ENCODE assay signal across 23 mouse cellular contexts in the genomic region with DNA sequence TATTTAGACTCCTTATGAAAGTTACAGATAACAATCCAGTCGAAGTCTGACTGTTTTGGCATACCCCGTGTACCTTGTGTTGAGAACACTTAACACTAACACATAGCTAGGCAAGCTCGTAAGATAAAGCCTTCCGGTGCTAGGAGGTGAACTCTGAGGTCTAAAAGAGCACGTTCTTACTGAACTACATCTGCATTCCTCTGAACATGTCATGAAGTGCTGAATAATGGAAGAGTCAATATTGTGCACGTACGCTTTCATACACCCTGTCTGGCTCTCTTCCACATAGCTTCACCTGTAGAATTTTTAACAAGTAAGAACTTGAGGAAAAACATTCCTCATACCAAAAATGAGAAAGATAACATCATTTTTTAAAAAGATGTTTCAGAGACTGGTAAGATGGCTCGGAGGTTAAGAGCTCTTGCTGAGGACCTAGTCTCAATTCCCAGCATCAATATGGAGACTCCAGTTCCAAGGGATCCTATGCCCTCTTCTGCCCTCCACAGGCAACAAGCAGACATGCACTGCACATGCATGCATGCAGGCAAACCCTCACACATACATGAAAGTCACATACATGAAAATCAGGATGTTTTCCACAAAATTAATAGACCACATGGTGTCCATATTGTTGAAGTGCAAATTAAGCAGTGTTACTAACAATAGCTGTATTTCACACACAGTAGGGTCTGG. TPM values are rescaled to one million over a fixed set of nuclear protein-coding genes. Genes with fewer than 3 reads are reported as not detected.
A peak's percentile ranks its signal among the peaks of the same experiment; 100 is the strongest.
DNase-seq lines count a peak whose midpoint lies in the region; ATAC-seq and TF ChIP-seq lines count a peak whose summit lies in the region.
"Had no signal": no experiment of that assay in that cellular context is flagged by ENCODE, and none has a peak within 500 bp of the region (broad histone marks: within the 10 kb centered on the region; RNA-seq: fewer than 3 reads in every experiment).

No protein-coding gene starts in this region.

- H3K79me2 ChIP-seq in heart, adult 2 months (replicated peaks; ENCODE audit: control insufficient read depth, insufficient read depth, low read length) = no peaks in the 10 kb centered on the region

- 64% methylated on average over 8 of the region's 8 CpGs for WGBS in heart, adult 2 months
- 89% methylated on average over 8 of the region's 8 CpGs for WGBS in limb, embryonic 11.5 days
- WGBS in limb, embryonic 10.5 days = 95% methylated on average over 8 of the region's 8 CpGs
- 84% methylated on average over 8 of the region's 8 CpGs for WGBS in bone marrow, adult 2 months
- 93% methylated on average over 8 of the region's 8 CpGs for WGBS in midbrain, embryonic 13.5 days

- H3K9ac ChIP-seq in heart, adult 2 months (ENCODE audit: low read depth, low read length) = no peak overlapping the region
- H3K9ac ChIP-seq in limb, embryonic 11.5 days (ENCODE audit: low read length) = no peak overlapping the region
- no peak overlapping the region for H3K9ac ChIP-seq in midbrain, embryonic 13.5 days (replicated peaks)
- H3K9ac ChIP-seq: embryonic facial prominence, embryonic 15.5 days; hindbrain, embryonic 14.5 days had no signal

- 0 out of 2 replicates have a peak, but pooled peaks cover 2% of the 10 kb centered on the region for H3K9me3 ChIP-seq in limb, embryonic 11.5 days (ENCODE audit: control insufficient read depth, low read length)
- H3K9me3 ChIP-seq in limb, embryonic 10.5 days (replicated peaks) = no peaks in the 10 kb centered on the region
- no peaks in the 10 kb centered on the region for H3K9me3 ChIP-seq in E14TG2a.4 (ENCODE audit: low read length)
- no peaks in the 10 kb centered on the region for H3K9me3 ChIP-seq in midbrain, embryonic 13.5 days
- H3K9me3 ChIP-seq: embryonic facial prominence, embryonic 15.5 days had no signal

- H3K27ac ChIP-seq in heart, adult 2 months = no peak overlapping the region
- H3K27ac ChIP-seq in limb, embryonic 11.5 days (replicated peaks; ENCODE audit: low read depth, low read length) = no peak overlapping the region
- H3K27ac ChIP-seq in limb, embryonic 10.5 days = no peak overlapping the region
- H3K27ac ChIP-seq in bone marrow, adult 2 months (ENCODE audit: control insufficient read depth, insufficient read depth, low read depth, low read length, poor library complexity) = no peak overlapping the region
- H3K27ac ChIP-seq in midbrain, embryonic 13.5 days = no peak overlapping the region
- H3K27ac ChIP-seq: embryonic facial prominence, embryonic 15.5 days; hindbrain, embryonic 14.5 days had no signal

- H3K4me1 ChIP-seq in heart, adult 2 months (ENCODE audit: control insufficient read depth, insufficient read depth, low read length) = peaks cover 2% of the 10 kb centered on the region; the same call in 1 of the 2 replicates
- 0 out of 2 replicates have a peak, but pooled peaks cover 5% of the 10 kb centered on the region for H3K4me1 ChIP-seq in limb, embryonic 11.5 days (ENCODE audit: control insufficient read depth, insufficient read depth, low read length)
- H3K4me1 ChIP-seq in limb, embryonic 10.5 days = peaks cover 11% of the 10 kb centered on the region
- H3K4me1 ChIP-seq in E14TG2a.4 (replicated peaks; ENCODE audit: low read depth, low read length) = peaks cover 28% of the 10 kb centered on the region
- H3K4me1 ChIP-seq in bone marrow, adult 2 months (ENCODE audit: control insufficient read depth, insufficient read depth, low read length) = no peaks in the 10 kb centered on the region; the same call in 1 of the 2 replicates
- H3K4me1 ChIP-seq in midbrain, embryonic 13.5 days (replicated peaks) = peaks cover 9% of the 10 kb centered on the region

- no peak for DNase-seq in heart, adult 2 months
- DNase-seq in heart, postnatal 25 days (ENCODE audit: low spot score) = no peak
- DNase-seq in limb, embryonic 11.5 days (ENCODE audit: low spot score) = peak; percentile 14
- no peak for DNase-seq in limb, embryonic 10.5 days (ENCODE audit: low spot score)
- DNase-seq in cerebellum, adult 9-10 months = no peak
- DNase-seq: adrenal gland, postnatal 10 days; cerebellum, postnatal 14 days; gastrocnemius, postnatal 36 days; heart, postnatal 36 days; kidney, adult 9 months; kidney, postnatal 36 days; lung, postnatal 10 days; right cerebral cortex, postnatal 14 days; spleen, adult 18-20 months; thymus, postnatal 4 days had no signal

- peak; percentile 22; the same call in 1 of the 2 replicates for TF ChIP-seq CTCF in heart, adult 2 months (IDR thresholded peaks at IDR 0.05)
- peak; percentile 18; the same call in 1 of the 2 replicates for TF ChIP-seq CTCF in E14TG2a.4 (conservative IDR thresholded peaks at IDR 0.05; ENCODE audit: low read length)
- TF ChIP-seq CTCF in bone marrow, adult 2 months (IDR thresholded peaks at IDR 0.05; ENCODE audit: control insufficient read depth, insufficient read depth, low read length) = 0 out of 2 replicates have a peak, but pooled peaks have one; percentile 2

- no peak overlapping the region for H3K4me2 ChIP-seq in limb, embryonic 11.5 days (ENCODE audit: low read depth, severe bottlenecking)
- H3K4me2 ChIP-seq in midbrain, embryonic 13.5 days (replicated peaks) = no peak overlapping the region
- H3K4me2 ChIP-seq: embryonic facial prominence, embryonic 15.5 days; heart, embryonic 11.5 days; hindbrain, embryonic 14.5 days had no signal

- H3K4me3 ChIP-seq in heart, adult 2 months = no peak overlapping the region
- H3K4me3 ChIP-seq in limb, embryonic 11.5 days (ENCODE audit: low read depth, low read length) = no peak overlapping the region
- H3K4me3 ChIP-seq in limb, embryonic 10.5 days = no peak overlapping the region
- H3K4me3 ChIP-seq in E14TG2a.4 (replicated peaks; ENCODE audit: low read length) = no peak overlapping the region
- no peak overlapping the region for H3K4me3 ChIP-seq in bone marrow, adult 2 months (replicated peaks; ENCODE audit: control insufficient read depth, low read depth, low read length)
- no peak overlapping the region for H3K4me3 ChIP-seq in midbrain, embryonic 13.5 days (replicated peaks)
- H3K4me3 ChIP-seq: embryonic facial prominence, embryonic 15.5 days had no signal

- no peak for ATAC-seq in limb, embryonic 11.5 days (ENCODE audit: insufficient number of reproducible peaks, low FRiP score, low TSS enrichment, low read depth)
- no peak for ATAC-seq in midbrain, embryonic 13.5 days
- ATAC-seq: CD4-positive, CD25-positive, alpha-beta regulatory T cell, adult 4 months; forebrain, embryonic 16.5 days had no signal

- H3K36me3 ChIP-seq in heart, adult 2 months (ENCODE audit: control insufficient read depth, insufficient read depth, low read length) = no peaks in the 10 kb centered on the region
- no peaks in the 10 kb centered on the region for H3K36me3 ChIP-seq in limb, embryonic 11.5 days (ENCODE audit: control insufficient read depth, insufficient read depth, low read length)
- H3K36me3 ChIP-seq in limb, embryonic 10.5 days = peaks cover 6% of the 10 kb centered on the region
- H3K36me3 ChIP-seq in E14TG2a.4 (ENCODE audit: insufficient read depth, low read length) = peaks cover 5% of the 10 kb centered on the region; the same call in 1 of the 2 replicates
- H3K36me3 ChIP-seq in midbrain, embryonic 13.5 days = no peaks in the 10 kb centered on the region
- H3K36me3 ChIP-seq: embryonic facial prominence, embryonic 15.5 days had no signal

- no peak for TF ChIP-seq EP300 in heart, adult 2 months (IDR thresholded peaks at IDR 0.05; ENCODE audit: insufficient read depth, low read depth, low read length)

- TF ChIP-seq POLR2A in heart, adult 2 months (IDR thresholded peaks at IDR 0.05; ENCODE audit: insufficient read depth, low read depth, low read length) = no peak
- TF ChIP-seq POLR2A in bone marrow, adult 2 months (IDR thresholded peaks at IDR 0.05; ENCODE audit: borderline replicate concordance, control insufficient read depth, low read depth, low read length) = no peak

- intact Hi-C loops in heart, adult 2 months (cut with DNase I) = loop anchor here (5.0 kb wide), 1 partner anchor 58 kb away; no protein-coding TSS in a partner anchor
- intact Hi-C loops in heart, postnatal 25 days (cut with DNase I) = loop anchor here (5.0 kb wide), 1 partner anchor 287 kb away; a partner anchor contains a TSS

- no peaks in the 10 kb centered on the region; the same call in 1 of the 2 replicates for H3K27me3 ChIP-seq in heart, adult 2 months (ENCODE audit: control insufficient read depth, insufficient read depth, low read length)
- H3K27me3 ChIP-seq in limb, embryonic 11.5 days (ENCODE audit: control insufficient read depth, insufficient read depth, low read length) = no peaks in the 10 kb centered on the region
- H3K27me3 ChIP-seq in limb, embryonic 10.5 days (ENCODE audit: low read depth, poor library complexity, severe bottlenecking) = no peaks in the 10 kb centered on the region
- peaks cover 5% of the 10 kb centered on the region; the same call in 1 of the 2 replicates for H3K27me3 ChIP-seq in E14TG2a.4 (ENCODE audit: insufficient read depth, low read length)
- H3K27me3 ChIP-seq in midbrain, embryonic 13.5 days = no peaks in the 10 kb centered on the region
- H3K27me3 ChIP-seq: embryonic facial prominence, embryonic 15.5 days had no signal

RNA-seq across cellular contexts. Expression of a gene that starts 4.4 kb away (rescaled TPM):
- total RNA-seq in heart, adult 2 months (2021) = 10 to 100 TPM; 60.5 to 62.1 TPM
- 27.0 and 42.5 TPM in 2 replicates for polyA plus RNA-seq in heart, adult 2 months (2012; rRNA removed)
- total RNA-seq in heart, postnatal 25 days (2021) = 10 to 100 TPM; 55.8 to 59.0 TPM
- polyA plus RNA-seq in limb, embryonic 11.5 days (2014; fragmentation: Nextera tagmentation; extraction: Ambion mirVana) = 13.5 and 14.9 TPM in 2 replicates
- polyA plus RNA-seq in limb, embryonic 10.5 days (2016; fragmentation: Nextera tagmentation; extraction: Ambion mirVana) = 14.3 and 15.7 TPM in 2 replicates
- 19.7 and 21.4 TPM in 2 replicates for polyA plus RNA-seq in bone marrow, adult 2 months (2011; ENCODE audit: insufficient read depth, insufficient read length, low replicate concordance, missing spikeins)
- 11.1 and 12.7 TPM in 2 replicates for polyA plus RNA-seq in midbrain, embryonic 13.5 days (2015; fragmentation: Nextera tagmentation; extraction: Ambion mirVana)
